Mouse (Mus musculus): ENCODE measurements around the gene Tmtc2. TPM values are rescaled to one million over a fixed set of nuclear protein-coding genes. Genes with fewer than 3 reads are reported as not detected.

The Tmtc2 gene
- polyA plus RNA-seq, 1 experiment from 2014 or later = 6.9 TPM

DNA sequence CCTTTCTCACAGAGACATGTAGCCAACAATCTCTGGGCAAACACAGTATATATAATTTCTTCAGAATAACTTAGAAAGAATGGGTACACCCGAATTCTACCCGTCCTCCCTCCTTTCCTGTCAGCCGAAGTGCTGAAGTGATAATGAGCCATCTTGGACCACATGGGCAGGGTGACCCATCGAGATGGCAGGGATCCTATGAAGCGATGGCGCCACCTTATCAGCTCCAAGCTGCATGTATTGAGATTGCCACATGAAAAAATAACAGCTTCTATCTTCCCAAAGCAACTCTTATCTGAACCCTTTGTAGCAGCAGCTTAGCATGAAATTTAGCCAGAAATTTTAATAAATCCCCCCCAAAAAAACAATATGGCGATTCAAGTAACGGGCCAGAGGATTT lies 206.0 kb downstream of the Tmtc2 start:
- 74% methylated on average over 8 of the region's 8 CpGs for WGBS
- H3K27me3 ChIP-seq (ENCODE audit: insufficient read depth, poor library complexity, severe bottlenecking) = no peaks in the 10 kb centered on the region
- no peaks in the 10 kb centered on the region for H3K4me1 ChIP-seq
- no peak overlapping the region for H3K27ac ChIP-seq
- no peak for DNase-seq (ENCODE audit: low spot score)
- no peaks in the 10 kb centered on the region for H3K36me3 ChIP-seq
- no peak overlapping the region for H3K4me3 ChIP-seq
- H3K9me3 ChIP-seq = no peaks in the 10 kb centered on the region

DNA sequence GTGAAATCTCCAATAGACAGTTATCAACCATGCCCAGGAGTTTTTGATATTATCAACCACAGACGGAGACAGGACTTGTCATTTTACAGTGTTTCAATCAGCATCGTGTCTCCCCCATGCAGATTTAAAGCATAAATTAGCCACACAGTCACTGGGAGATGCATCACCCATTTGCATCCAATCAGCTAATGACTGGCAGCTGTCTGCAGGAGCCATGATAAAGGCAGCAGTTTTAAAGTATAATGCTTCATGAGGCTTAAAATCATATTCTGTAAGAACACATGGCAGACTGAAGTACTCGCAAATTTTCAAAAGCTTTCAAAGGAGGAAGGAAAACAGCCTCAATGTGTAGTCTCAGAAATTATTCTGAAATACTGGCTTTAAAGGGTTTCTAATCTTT lies 209.8 kb downstream of the Tmtc2 start:
- DNase-seq (ENCODE audit: low spot score) = no peak
- Histone ChIP-seq H3K36me3 (no peaks in the 10 kb centered on the region), H3K4me3 (no peak overlapping the region), H3K4me1 (no peaks in the 10 kb centered on the region), H3K9me3 (no peaks in the 10 kb centered on the region), H3K27ac (no peak overlapping the region), H3K27me3 (ENCODE audit: insufficient read depth, poor library complexity, severe bottlenecking) (no peaks in the 10 kb centered on the region)
- WGBS = 84% methylated on average over 3 of the region's 3 CpGs

DNA sequence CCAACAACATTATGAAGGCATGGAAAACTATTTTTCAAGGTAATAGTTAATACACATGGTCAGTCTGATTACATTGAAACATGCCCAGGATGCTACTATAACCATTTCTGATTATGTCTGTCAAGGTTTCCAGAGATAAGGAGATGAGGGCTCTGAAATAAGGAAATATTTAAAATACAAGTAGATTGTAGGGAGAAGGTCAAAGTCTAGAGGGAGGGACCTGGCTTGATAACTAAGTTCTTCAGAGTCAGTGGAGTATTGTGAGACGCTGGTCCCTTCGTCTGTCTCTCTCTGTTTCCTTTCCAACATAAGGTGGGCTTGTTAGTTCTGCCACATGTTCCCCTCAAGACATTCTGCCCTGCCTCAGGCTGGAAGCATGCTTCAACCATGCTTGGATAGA lies 223.9 kb downstream of the Tmtc2 start:
- H3K4me1 ChIP-seq = no peaks in the 10 kb centered on the region
- no peak overlapping the region for H3K4me3 ChIP-seq
- no peaks in the 10 kb centered on the region for H3K36me3 ChIP-seq
- no peak for DNase-seq (ENCODE audit: low spot score)
- no peaks in the 10 kb centered on the region for H3K9me3 ChIP-seq
- H3K27ac ChIP-seq = no peak overlapping the region
- 72% methylated on average over 2 of the region's 2 CpGs for WGBS
- H3K27me3 ChIP-seq (ENCODE audit: insufficient read depth, poor library complexity, severe bottlenecking) = no peaks in the 10 kb centered on the region

DNA sequence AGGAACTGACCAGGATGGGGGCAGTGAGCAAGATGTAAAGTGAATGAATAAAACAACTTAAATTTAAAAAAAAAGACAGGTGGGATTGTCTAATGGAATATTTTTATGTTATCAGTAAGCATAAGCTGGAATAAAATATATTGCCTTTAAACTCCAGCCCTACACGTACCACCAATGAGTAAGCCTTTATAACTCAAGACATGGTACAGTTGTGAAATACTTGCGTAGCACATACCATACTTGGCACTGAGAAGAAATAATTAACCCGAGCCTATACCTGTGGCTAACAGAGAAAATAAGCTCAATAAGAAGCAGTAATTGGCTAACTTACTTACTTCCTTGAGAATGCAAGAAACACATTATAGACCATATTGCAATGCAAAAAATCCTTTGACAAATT lies 228.3 kb downstream of the Tmtc2 start:
- Histone ChIP-seq H3K9me3 (no peaks in the 10 kb centered on the region), H3K27ac (no peak overlapping the region), H3K4me1 (no peaks in the 10 kb centered on the region), H3K4me3 (no peak overlapping the region), H3K27me3 (ENCODE audit: insufficient read depth, poor library complexity, severe bottlenecking) (no peaks in the 10 kb centered on the region), H3K36me3 (no peaks in the 10 kb centered on the region)
- no peak for DNase-seq (ENCODE audit: low spot score)
- 79% methylated on average over 3 of the region's 3 CpGs for WGBS

DNA sequence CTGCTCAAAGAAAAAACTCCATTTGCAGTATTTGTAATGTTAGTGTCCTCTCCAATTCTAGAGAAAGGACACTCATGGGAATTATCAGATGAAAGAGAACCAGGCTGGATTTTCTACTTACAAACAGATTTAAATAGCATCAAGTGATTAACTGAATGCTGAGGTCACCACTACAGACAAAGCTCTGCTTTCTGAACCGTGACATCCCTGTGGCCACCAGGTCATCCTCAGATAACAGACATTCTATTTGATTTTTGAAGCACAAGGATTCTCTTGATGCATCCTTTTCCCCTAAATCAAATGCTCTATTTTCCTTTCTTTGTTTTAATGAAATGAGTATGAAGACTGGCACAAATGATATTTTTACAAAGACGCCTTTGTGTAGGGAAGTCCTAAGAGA lies 241.4 kb downstream of the Tmtc2 start:
- no peak overlapping the region for H3K27ac ChIP-seq
- H3K4me1 ChIP-seq = no peaks in the 10 kb centered on the region
- WGBS = 73% methylated on average over 2 of the region's 2 CpGs
- no peak for DNase-seq (ENCODE audit: low spot score)
- H3K36me3 ChIP-seq = no peaks in the 10 kb centered on the region
- no peak overlapping the region for H3K4me3 ChIP-seq
- H3K27me3 ChIP-seq (ENCODE audit: insufficient read depth, poor library complexity, severe bottlenecking) = no peaks in the 10 kb centered on the region
- no peaks in the 10 kb centered on the region for H3K9me3 ChIP-seq

DNA sequence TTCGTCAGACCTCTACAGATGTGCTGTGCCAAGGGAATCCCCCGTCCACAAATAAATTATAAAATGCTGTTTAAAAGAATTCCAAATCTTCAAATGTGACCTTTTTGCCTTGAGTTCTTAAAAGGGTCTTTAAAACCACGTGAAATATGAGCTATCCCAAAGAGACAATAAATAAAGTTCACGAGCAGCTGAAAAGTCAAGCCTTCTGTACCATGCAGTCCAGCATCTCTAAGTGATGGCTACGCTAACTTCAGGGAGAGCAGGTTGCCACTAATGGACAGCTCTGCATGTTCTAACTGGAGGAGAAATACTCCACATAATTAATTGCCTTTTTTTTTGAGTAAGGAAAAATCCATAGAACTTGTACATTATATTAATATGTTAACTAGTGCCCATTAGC lies 243.9 kb downstream of the Tmtc2 start:
- Histone ChIP-seq H3K27ac (no peak overlapping the region), H3K4me3 (no peak overlapping the region), H3K9me3 (no peaks in the 10 kb centered on the region), H3K36me3 (no peaks in the 10 kb centered on the region), H3K27me3 (ENCODE audit: insufficient read depth, poor library complexity, severe bottlenecking) (no peaks in the 10 kb centered on the region), H3K4me1 (no peaks in the 10 kb centered on the region)
- 76% methylated on average over 5 of the region's 5 CpGs for WGBS
- DNase-seq (ENCODE audit: low spot score) = no peak

DNA sequence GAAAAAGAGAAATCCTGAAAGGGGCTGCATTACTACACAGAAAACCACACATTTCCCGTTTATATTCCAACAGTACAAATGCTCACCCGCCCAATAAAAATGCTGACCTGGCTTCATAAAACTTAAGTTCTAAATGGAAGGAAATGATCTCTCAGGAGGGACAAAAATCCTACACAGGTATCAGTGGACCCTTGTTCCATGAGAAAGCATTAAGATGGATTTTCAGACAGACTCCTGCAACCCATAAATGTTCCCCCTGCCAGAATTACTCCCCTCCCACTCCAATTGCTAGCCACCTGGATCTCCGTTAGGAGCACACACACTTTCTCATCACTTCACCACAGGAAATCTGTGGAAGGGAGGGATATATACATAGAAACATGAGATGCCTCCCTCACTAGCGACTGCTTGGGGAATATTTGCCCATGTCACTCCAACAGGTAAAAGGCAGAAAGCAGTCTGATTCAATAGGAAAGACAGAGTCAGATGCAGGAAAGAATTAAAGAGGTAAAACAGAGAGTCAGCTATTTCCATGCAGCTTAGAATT lies 250.5 kb downstream of the Tmtc2 start:
- H3K27me3 ChIP-seq (ENCODE audit: insufficient read depth, poor library complexity, severe bottlenecking) = no peaks in the 10 kb centered on the region
- WGBS = 75% methylated on average over 4 of the region's 4 CpGs
- no peaks in the 10 kb centered on the region for H3K4me1 ChIP-seq
- no peaks in the 10 kb centered on the region for H3K9me3 ChIP-seq
- H3K4me3 ChIP-seq = no peak overlapping the region
- H3K27ac ChIP-seq = no peak overlapping the region
- DNase-seq (ENCODE audit: low spot score) = no peak
- H3K36me3 ChIP-seq = peaks cover 13% of the 10 kb centered on the region; the same call in 1 of the 2 replicates

DNA sequence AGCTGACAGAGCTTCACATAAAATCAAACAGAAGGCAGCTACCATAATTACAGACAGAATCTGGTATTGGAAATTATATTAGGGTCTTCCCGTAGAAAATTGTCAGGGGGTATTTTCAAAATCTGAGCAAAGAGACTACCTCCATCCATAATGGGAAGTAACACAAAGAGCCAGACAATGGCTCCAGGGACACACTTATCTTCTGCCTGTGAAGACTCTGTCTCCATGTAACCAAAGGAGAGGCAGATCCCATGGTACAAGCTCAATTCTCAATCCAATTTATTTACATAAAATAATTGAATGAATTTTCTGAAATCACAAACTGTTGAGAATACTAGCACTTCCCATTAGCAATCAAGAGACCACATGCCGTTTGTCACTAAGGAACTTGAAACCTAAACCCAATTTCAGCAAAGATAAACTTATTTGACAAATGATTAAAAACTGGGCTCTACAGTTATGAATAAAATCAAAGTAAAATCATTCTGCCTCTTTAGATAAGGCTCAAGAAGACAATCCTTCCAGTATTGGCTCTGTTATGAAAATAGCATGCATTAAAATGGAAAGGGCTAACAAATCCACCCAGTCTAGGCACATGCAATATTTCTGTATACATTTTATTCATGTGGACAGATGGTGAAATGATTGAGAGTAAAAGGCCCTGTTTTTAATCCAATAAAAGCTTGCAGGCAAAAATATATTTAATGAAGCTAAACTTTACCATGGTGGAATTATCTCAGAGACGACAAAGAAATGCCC lies 254.8 kb downstream of the Tmtc2 start:
- Histone ChIP-seq H3K27ac (no peak overlapping the region), H3K27me3 (ENCODE audit: insufficient read depth, poor library complexity, severe bottlenecking) (no peaks in the 10 kb centered on the region), H3K4me3 (no peak overlapping the region), H3K36me3 (peaks cover 13% of the 10 kb centered on the region; the same call in 1 of the 2 replicates), H3K9me3 (no peaks in the 10 kb centered on the region), H3K4me1 (no peaks in the 10 kb centered on the region)
- DNase-seq (ENCODE audit: low spot score) = no peak
- WGBS = 78% methylated on average over 3 of the region's 3 CpGs

DNA sequence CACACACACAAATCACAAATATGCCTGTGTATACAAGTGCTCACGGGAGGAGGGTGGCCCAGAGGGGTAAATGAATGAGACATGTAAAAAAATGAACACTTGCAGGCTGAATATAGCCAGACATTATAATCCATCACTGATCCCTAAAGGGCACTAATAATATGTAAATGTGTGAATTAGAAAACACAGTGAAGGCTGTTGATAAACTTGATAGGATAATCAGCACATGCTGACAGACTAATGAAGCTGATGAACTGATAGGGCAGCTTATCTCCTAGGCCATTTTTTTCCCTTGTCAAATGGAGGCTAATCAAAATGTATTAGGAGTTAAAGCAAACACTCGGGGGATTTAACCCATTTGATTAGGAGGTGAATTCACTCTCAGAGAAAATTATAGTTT lies 255.4 kb downstream of the Tmtc2 start:
- Histone ChIP-seq H3K36me3 (peaks cover 13% of the 10 kb centered on the region; the same call in 1 of the 2 replicates), H3K27ac (no peak overlapping the region), H3K9me3 (no peaks in the 10 kb centered on the region), H3K27me3 (ENCODE audit: insufficient read depth, poor library complexity, severe bottlenecking) (no peaks in the 10 kb centered on the region), H3K4me3 (no peak overlapping the region), H3K4me1 (no peaks in the 10 kb centered on the region)
- 62% methylated on average over 2 of the region's 2 CpGs for WGBS
- DNase-seq (ENCODE audit: low spot score) = no peak

DNA sequence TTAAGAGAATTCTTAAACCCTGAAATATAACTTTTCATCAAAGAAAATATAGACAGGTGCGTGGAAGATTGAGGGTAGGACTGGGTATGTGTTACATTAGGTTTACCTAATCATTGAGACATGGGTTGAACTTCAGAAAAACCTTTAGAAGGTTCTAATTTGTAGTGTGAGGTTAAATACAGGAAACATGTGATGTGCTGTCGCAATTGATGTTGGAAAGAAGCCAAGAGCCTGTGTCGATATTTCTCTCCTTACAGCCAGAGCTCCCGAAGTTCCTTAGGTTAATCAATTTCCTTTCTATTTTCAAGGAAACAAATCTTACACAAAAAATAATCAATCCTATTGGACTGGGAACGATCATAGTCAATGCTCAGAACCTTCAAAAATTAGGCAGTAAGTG lies 261.3 kb downstream of the Tmtc2 start:
- H3K4me1 ChIP-seq = no peaks in the 10 kb centered on the region
- DNase-seq (ENCODE audit: low spot score) = no peak
- no peak overlapping the region for H3K4me3 ChIP-seq
- H3K27me3 ChIP-seq (ENCODE audit: insufficient read depth, poor library complexity, severe bottlenecking) = no peaks in the 10 kb centered on the region
- no peak overlapping the region for H3K27ac ChIP-seq
- H3K36me3 ChIP-seq = no peaks in the 10 kb centered on the region
- H3K9me3 ChIP-seq = no peaks in the 10 kb centered on the region
- 80% methylated on average over 5 of the region's 5 CpGs for WGBS

DNA sequence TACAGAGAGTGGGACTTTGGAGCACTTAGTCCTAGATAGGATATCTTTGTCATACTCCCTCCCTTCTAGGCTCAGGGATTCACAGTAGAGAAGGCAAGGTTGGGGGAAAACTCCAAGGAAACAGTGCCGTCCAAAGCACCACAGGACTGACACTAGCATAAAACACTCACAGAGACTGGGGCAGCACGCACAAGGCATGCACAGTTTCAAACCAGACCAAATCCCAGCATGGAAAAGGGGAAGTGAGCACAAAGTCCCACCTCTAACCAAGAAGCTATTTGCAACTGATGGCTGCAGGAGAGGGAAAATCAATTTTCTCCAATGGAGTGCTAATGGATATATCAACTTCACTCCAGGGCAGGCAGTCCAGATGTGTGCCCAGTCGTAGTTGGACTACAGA lies 276.7 kb downstream of the Tmtc2 start:
- Histone ChIP-seq H3K9me3 (no peaks in the 10 kb centered on the region), H3K27ac (no peak overlapping the region), H3K36me3 (peaks cover 2% of the 10 kb centered on the region), H3K27me3 (ENCODE audit: insufficient read depth, poor library complexity, severe bottlenecking) (no peaks in the 10 kb centered on the region), H3K4me3 (no peak overlapping the region), H3K4me1 (no peaks in the 10 kb centered on the region)
- DNase-seq (ENCODE audit: low spot score) = no peak
- WGBS = 67% methylated on average over 3 of the region's 3 CpGs

DNA sequence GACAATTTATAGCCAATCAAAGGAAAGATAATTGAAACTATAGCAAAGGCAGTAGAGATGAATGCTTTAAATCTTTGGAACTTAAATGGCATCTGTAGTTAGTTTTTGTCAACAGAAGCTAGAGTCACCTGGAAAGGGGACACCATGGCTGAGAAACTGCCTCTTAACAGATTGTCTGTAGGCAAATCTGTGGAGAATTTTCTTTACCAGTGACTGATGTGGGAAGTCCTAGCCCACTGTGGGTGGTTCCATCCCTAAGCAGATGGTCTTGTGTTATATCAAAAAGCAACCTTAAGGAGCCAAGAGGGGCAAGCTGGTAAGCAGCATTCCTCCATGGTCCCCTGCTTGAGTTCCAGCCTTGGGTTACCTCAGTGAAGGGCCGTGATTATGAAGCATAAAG lies 281.3 kb downstream of the Tmtc2 start:
- no peaks in the 10 kb centered on the region for H3K9me3 ChIP-seq
- no peaks in the 10 kb centered on the region for H3K36me3 ChIP-seq
- H3K27me3 ChIP-seq (ENCODE audit: insufficient read depth, poor library complexity, severe bottlenecking) = no peaks in the 10 kb centered on the region
- 80% methylated on average over 1 of the region's 1 CpGs for WGBS
- H3K27ac ChIP-seq = no peak overlapping the region
- no peak overlapping the region for H3K4me3 ChIP-seq
- no peak for DNase-seq (ENCODE audit: low spot score)
- no peaks in the 10 kb centered on the region for H3K4me1 ChIP-seq

DNA sequence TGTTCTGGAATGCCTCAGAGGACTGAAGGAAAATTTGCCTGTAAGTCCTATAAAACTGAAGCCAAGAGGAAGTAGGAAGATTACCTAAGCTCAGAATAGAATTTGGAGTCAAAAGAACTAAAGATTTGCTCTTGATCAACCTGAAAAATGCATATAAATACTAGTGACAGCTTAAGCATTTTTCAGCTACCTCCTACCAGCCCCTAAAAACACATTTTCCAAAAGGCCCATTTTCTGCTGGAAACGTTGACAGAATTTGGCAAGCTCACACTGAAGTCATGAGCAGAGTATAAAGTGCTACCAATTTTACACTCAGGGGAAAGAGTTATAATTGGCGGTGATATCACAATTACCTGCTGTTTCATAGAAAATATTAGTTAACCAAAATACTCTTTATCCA lies 285.8 kb downstream of the Tmtc2 start:
- no peaks in the 10 kb centered on the region for H3K27me3 ChIP-seq (ENCODE audit: insufficient read depth, poor library complexity, severe bottlenecking)
- no peaks in the 10 kb centered on the region for H3K4me1 ChIP-seq
- no peaks in the 10 kb centered on the region for H3K9me3 ChIP-seq
- H3K27ac ChIP-seq = no peak overlapping the region
- H3K36me3 ChIP-seq = no peaks in the 10 kb centered on the region
- H3K4me3 ChIP-seq = no peak overlapping the region
- 82% methylated on average over 2 of the region's 2 CpGs for WGBS
- DNase-seq (ENCODE audit: low spot score) = no peak

DNA sequence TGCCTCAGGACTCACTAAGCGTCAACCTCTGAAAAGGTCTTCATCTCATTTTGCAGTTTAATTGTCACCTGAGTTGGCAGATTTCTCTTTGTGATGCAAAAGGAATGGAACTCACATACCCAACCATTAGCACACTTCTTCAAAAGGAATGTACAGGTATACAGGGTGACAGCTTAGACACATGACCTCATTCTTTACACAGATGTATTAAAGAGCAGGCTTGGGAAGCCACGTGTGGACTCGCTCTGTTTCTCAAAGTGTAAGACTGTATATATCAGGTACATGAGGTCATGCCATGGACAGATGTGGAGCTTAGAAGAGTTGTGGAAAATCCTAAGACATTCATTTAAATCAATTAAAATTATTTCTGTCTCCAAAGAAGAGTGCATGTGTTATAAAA lies 286.7 kb downstream of the Tmtc2 start:
- 96% methylated on average over 3 of the region's 3 CpGs for WGBS
- H3K4me1 ChIP-seq = no peaks in the 10 kb centered on the region
- no peak for DNase-seq (ENCODE audit: low spot score)
- no peaks in the 10 kb centered on the region for H3K27me3 ChIP-seq (ENCODE audit: insufficient read depth, poor library complexity, severe bottlenecking)
- H3K9me3 ChIP-seq = no peaks in the 10 kb centered on the region
- no peak overlapping the region for H3K27ac ChIP-seq
- H3K36me3 ChIP-seq = no peaks in the 10 kb centered on the region
- H3K4me3 ChIP-seq = no peak overlapping the region

All from heart, embryonic 10.5 days (tissue).